Mouse (Mus musculus) heart, embryonic 15.5 days (tissue): ENCODE measurements around the gene Zfand6. TPM values are rescaled to one million over a fixed set of nuclear protein-coding genes. Genes with fewer than 3 reads are reported as not detected.

ENCODE experiments used
- ATAC-seq: fragments of 200-750 bp; cut with Nextera tagmentation; replicated peaks from 2 replicates; pipeline ENCODE4 v1.8.0; 2017; ENCODE audit warnings: low read depth, moderate TSS enrichment; ENCODE audit not compliant: insufficient number of reproducible peaks, insufficient read depth, low FRiP score
- H3K27ac ChIP-seq: fragments of 300-500 bp; sonication (generic); 2 replicates; pipeline ENCODE4 v1.5.1; 2015; ENCODE audit warnings: mild to moderate bottlenecking, inconsistent platforms
- H3K27me3 ChIP-seq: fragments of 300-500 bp; sonication (generic); 2 replicates; pipeline ENCODE4 v1.6.1; 2015; ENCODE audit warnings: inconsistent platforms
- H3K36me3 ChIP-seq: fragments of 300-500 bp; sonication (generic); 2 replicates; pipeline ENCODE4 v1.6.1; 2015; ENCODE audit warnings: mild to moderate bottlenecking, inconsistent platforms
- H3K4me1 ChIP-seq: fragments of 300-500 bp; sonication (generic); replicated peaks from 2 replicates; pipeline ENCODE4 v1.6.1; 2015; ENCODE audit warnings: inconsistent platforms
- H3K4me2 ChIP-seq: fragments of 300-500 bp; sonication (generic); 2 replicates; pipeline ENCODE4 v1.6.1; 2015; ENCODE audit warnings: inconsistent platforms, mild to moderate bottlenecking, moderate library complexity
- H3K4me3 ChIP-seq: fragments of 300-500 bp; sonication (generic); 2 replicates; pipeline ENCODE4 v1.5.1; 2015; ENCODE audit warnings: mild to moderate bottlenecking, inconsistent platforms
- H3K9ac ChIP-seq: fragments of 300-500 bp; sonication (generic); 2 replicates; pipeline ENCODE4 v1.6.1; 2015; ENCODE audit warnings: mild to moderate bottlenecking, inconsistent platforms
- H3K9me3 ChIP-seq: fragments of 300-500 bp; sonication (generic); replicated peaks from 2 replicates; pipeline ENCODE4 v1.6.1; 2016; ENCODE audit warnings: inconsistent platforms
- WGBS: fragments of 180-500 bp; shearing (Covaris S2); methylation state at CpG from one replicate; pipeline ENCODE4 v1.1.7; 2015; ENCODE audit warnings: mixed read lengths; 5-methylcytosine and 5-hydroxymethylcytosine counted together
- polyA plus RNA-seq: library from polyadenylated mRNA; unstranded; fragments of >200 nt; fragmentation: Nextera tagmentation; extraction: Ambion mirVana; gene quantifications from 2 replicates; pipeline ENCODE4 v1.2.1, GENCODE M21; 2015

Zfand6 gene
- polyA plus RNA-seq, 1 experiment from 2014 or later, result 136 TPM

GRCm38 (mm10) chr7:84646256-84646655 lies 43.5 kb downstream of the Zfand6 start:
- Histone ChIP-seq H3K4me2 (no peak overlapping the region), H3K27ac (no peak overlapping the region), H3K9me3 (no peaks in the 10 kb centered on the region), H3K4me3 (no peak overlapping the region), H3K36me3 (no peaks in the 10 kb centered on the region), H3K27me3 (no peaks in the 10 kb centered on the region), H3K4me1 (no peaks in the 10 kb centered on the region), H3K9ac (no peak overlapping the region)
- 80% methylated on average over 1 of the region's 1 CpGs for WGBS
- ATAC-seq, result no peak

DNA sequence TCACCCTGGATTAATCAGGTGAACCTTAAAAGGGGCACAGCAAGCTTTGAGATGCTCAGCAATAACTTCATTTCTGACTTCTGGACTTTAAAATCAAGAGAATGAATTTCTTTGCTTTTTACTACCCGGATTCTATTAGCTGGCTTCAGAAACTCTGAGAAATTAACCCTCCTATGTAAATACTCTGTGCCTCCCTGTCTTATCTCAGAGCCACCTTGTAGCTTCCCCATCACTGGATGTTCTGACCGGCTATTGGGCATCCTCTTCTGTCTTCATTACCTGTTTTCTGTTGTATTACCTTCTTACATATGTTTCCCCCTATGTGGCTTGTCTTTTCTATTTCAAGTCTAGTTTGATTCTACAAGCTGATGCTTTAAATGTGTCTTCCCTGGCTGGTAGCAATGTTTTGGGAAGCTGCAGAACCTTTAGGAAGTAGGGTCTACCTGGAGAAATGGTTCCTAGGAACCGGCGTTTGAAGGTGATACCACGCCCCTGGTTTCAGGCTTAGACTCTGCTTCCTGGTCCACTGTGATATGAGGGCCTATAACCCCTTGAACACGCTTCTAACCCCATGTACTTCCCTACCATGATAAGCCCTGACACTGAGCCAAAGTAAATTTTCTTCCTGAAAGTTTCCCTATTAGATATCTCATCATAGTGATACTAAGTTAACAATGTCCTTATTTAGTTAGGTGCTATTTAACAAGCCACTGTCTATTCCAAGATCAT lies 46.3 kb downstream of the Zfand6 start:
- no peak overlapping the region for H3K27ac ChIP-seq
- WGBS, result 78% methylated on average over 6 of the region's 6 CpGs
- H3K27me3 ChIP-seq, result no peaks in the 10 kb centered on the region
- no peaks in the 10 kb centered on the region for H3K4me1 ChIP-seq
- no peaks in the 10 kb centered on the region for H3K36me3 ChIP-seq
- no peak overlapping the region for H3K4me3 ChIP-seq
- no peak for ATAC-seq
- H3K9me3 ChIP-seq, result no peaks in the 10 kb centered on the region
- H3K9ac ChIP-seq, result no peak overlapping the region
- no peak overlapping the region for H3K4me2 ChIP-seq

DNA sequence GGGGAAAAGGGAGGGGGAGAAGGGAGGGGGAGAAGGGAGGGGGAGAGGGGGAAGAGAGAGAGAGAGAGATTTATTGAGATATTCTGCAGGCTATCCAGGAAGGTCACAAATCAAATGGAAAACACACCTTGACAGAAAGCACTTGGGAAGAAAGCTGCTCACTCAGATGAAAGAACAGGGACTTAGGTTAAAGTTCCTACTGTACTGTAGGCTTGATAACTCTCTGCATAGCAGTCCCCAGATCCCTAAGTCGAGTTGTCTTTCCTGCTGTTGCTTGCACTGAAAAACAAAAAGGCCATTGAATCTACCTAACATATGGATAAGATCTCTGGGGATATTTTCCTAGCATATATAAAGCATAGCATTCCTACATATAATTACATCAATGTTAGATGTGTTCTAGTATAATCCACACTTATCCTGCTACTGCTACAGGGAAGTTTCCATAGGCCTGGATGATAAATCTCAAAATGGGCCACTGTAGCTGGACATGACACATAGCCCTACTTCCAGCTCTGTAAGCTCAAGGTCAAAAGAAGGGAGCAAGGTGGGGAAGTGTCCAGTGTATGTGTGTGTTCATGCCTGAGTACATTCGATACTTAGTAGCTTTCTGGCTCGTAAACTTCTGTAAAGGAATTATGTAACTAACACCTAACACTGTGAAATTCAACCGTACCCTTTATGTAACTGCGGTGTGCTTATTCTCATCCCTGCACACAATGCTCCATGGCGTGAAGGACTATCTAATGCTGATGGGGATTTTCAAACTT lies 47.4 kb downstream of the Zfand6 start:
- H3K9ac ChIP-seq, result no peak overlapping the region
- no peak overlapping the region; the same call in 1 of the 2 replicates for H3K27ac ChIP-seq
- no peaks in the 10 kb centered on the region for H3K36me3 ChIP-seq
- ATAC-seq, result no peak
- no peak overlapping the region for H3K4me3 ChIP-seq
- 79% methylated on average over 6 of the region's 6 CpGs for WGBS
- H3K27me3 ChIP-seq, result no peaks in the 10 kb centered on the region
- H3K4me2 ChIP-seq, result no peak overlapping the region
- H3K9me3 ChIP-seq, result no peaks in the 10 kb centered on the region
- no peaks in the 10 kb centered on the region for H3K4me1 ChIP-seq

- ATAC-seq, result no peak
- Histone ChIP-seq H3K9me3 (no peaks in the 10 kb centered on the region), H3K27ac (no peak overlapping the region), H3K4me3 (no peak overlapping the region), H3K9ac (no peak overlapping the region), H3K36me3 (peaks cover 15% of the 10 kb centered on the region), H3K4me1 (no peaks in the 10 kb centered on the region), H3K4me2 (no peak overlapping the region), H3K27me3 (no peaks in the 10 kb centered on the region)
Measured at GRCm38 (mm10) chr7:84636939-84637338, 52.8 kb downstream of the Zfand6 start.

GRCm38 (mm10) chr7:84631878-84632277 lies 57.9 kb downstream of the Zfand6 start:
- Histone ChIP-seq H3K27me3 (no peaks in the 10 kb centered on the region), H3K4me1 (no peaks in the 10 kb centered on the region), H3K4me3 (no peak overlapping the region), H3K9me3 (no peaks in the 10 kb centered on the region), H3K4me2 (no peak overlapping the region), H3K9ac (no peak overlapping the region), H3K27ac (no peak overlapping the region), H3K36me3 (peaks cover 21% of the 10 kb centered on the region)
- no peak for ATAC-seq
- WGBS, result 76% methylated on average over 3 of the region's 3 CpGs

GRCm38 (mm10) chr7:84623718-84624117 lies 66.0 kb downstream of the Zfand6 start:
- H3K9me3 ChIP-seq, result no peaks in the 10 kb centered on the region
- no peaks in the 10 kb centered on the region for H3K4me1 ChIP-seq
- no peak overlapping the region for H3K27ac ChIP-seq
- WGBS, result 91% methylated on average over 4 of the region's 4 CpGs
- no peak overlapping the region for H3K9ac ChIP-seq
- H3K4me2 ChIP-seq, result no peak overlapping the region
- H3K4me3 ChIP-seq, result no peak overlapping the region
- ATAC-seq, result no peak
- no peaks in the 10 kb centered on the region for H3K27me3 ChIP-seq
- H3K36me3 ChIP-seq, result peaks cover 18% of the 10 kb centered on the region

GRCm38 (mm10) chr7:84620956-84621355 lies 68.8 kb downstream of the Zfand6 start:
- peaks cover 32% of the 10 kb centered on the region for H3K36me3 ChIP-seq
- 90% methylated on average over 3 of the region's 3 CpGs for WGBS
- ATAC-seq, result no peak
- H3K27ac ChIP-seq, result no peak overlapping the region
- no peaks in the 10 kb centered on the region for H3K27me3 ChIP-seq
- H3K9me3 ChIP-seq, result no peaks in the 10 kb centered on the region
- H3K4me2 ChIP-seq, result no peak overlapping the region
- no peak overlapping the region for H3K9ac ChIP-seq
- H3K4me1 ChIP-seq, result no peaks in the 10 kb centered on the region
- no peak overlapping the region for H3K4me3 ChIP-seq

- no peaks in the 10 kb centered on the region for H3K4me1 ChIP-seq
- no peak overlapping the region for H3K9ac ChIP-seq
- no peak overlapping the region for H3K27ac ChIP-seq
- H3K4me3 ChIP-seq, result no peak overlapping the region
- ATAC-seq, result no peak
- H3K27me3 ChIP-seq, result no peaks in the 10 kb centered on the region
- H3K4me2 ChIP-seq, result no peak overlapping the region
- peaks cover 26% of the 10 kb centered on the region for H3K36me3 ChIP-seq
- H3K9me3 ChIP-seq, result no peaks in the 10 kb centered on the region
- WGBS, result 91% methylated on average over 2 of the region's 2 CpGs
Measured at GRCm38 (mm10) chr7:84618951-84619350, 70.8 kb downstream of the Zfand6 start.

DNA sequence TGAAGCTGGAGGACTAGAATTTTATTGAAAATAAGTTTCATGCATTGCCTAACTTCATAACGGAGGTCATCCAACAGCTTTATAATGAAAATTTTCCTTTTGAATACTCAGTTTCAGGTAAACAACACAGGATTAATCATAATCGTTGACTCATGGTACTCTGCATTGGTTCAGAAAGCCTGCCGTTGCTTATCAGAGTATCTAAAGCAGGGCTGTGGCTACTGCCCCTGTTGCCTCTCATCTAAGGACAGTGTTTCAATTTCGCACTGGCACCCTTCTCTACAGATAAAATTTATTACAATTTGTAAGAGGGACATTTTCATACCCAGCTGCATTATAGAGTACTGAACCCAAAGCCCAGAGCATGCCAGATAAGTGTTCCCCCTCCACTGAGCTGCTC lies 77.3 kb downstream of the Zfand6 start:
- H3K4me1 ChIP-seq, result no peaks in the 10 kb centered on the region
- no peak overlapping the region for H3K4me3 ChIP-seq
- H3K4me2 ChIP-seq, result no peak overlapping the region
- H3K36me3 ChIP-seq, result peaks cover 7% of the 10 kb centered on the region; the same call in 1 of the 2 replicates
- no peak for ATAC-seq
- WGBS, result 69% methylated on average over 4 of the region's 4 CpGs
- no peak overlapping the region for H3K9ac ChIP-seq
- no peaks in the 10 kb centered on the region for H3K27me3 ChIP-seq
- no peak overlapping the region for H3K27ac ChIP-seq
- H3K9me3 ChIP-seq, result no peaks in the 10 kb centered on the region

DNA sequence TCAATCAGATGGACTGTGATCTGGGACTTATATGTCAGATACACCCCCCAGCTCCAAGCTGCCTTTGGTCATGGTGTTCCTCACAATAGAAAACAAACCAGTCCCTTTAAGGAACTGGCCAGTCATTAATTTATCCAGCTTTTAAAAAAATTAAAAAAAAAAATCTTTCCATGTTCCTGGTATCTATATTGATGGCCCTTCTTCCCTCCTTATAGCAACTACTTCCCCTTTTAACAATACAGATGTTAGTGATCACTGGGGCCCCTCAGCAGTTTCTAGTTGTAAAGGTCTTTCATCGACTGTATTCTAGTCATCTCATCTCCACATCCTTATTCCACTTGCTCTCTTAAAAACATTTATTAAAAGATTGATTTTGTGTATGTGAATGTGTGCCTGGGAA lies 78.2 kb downstream of the Zfand6 start:
- Histone ChIP-seq H3K9ac (no peak overlapping the region), H3K9me3 (no peaks in the 10 kb centered on the region), H3K4me2 (no peak overlapping the region), H3K4me1 (peaks cover under 1% of the 10 kb centered on the region; the same call in 1 of the 2 replicates), H3K4me3 (no peak overlapping the region), H3K36me3 (no peaks in the 10 kb centered on the region), H3K27ac (no peak overlapping the region), H3K27me3 (no peaks in the 10 kb centered on the region)
- WGBS, result 80% methylated on average over 1 of the region's 1 CpGs
- no peak for ATAC-seq

DNA sequence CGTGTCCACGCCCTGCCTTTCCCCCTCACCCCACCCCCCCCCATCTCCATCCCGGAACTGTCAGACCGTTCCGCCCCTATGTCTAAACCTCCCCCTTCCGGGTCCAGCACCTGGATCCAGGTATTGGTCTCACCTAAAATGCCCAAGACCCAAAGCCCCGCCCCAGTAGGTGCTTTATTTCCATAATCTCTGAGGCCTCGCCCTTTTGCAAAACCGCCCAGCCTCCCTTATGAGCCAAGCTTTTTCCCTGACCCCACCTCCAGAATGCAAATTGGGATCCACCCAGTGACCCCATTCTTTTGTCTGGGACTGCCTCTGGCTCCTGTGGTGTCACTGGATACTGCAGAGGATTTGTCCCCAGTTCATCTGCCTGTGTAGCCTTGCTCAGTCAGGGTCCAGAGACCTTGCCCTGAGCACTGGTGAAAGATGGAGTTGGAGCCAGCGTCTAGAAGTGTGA lies 83.4 kb downstream of the Zfand6 start, which contains the start of gene Fah:
Gene Fah, minus strand, starts transcription at position 430 of the 457 bp plus-strand sequence.
- Histone ChIP-seq H3K36me3 (no peaks in the 10 kb centered on the region), H3K4me2 (peak within 1 kb of the TSS; percentile 98), H3K27me3 (no peaks in the 10 kb centered on the region), H3K4me1 (peaks cover 15% of the 10 kb centered on the region), H3K27ac (no peak within 1 kb of the TSS), H3K4me3 (peak within 1 kb of the TSS; percentile 66), H3K9me3 (no peaks in the 10 kb centered on the region), H3K9ac (peak within 1 kb of the TSS; percentile 64)
- ATAC-seq, result no peak; the same call in 1 of the 2 replicates
- under 1% methylated on average over 10 of the region's 10 CpGs for WGBS
